Mouse (Mus musculus): Measurements from ENCODE around the gene Pbx2. TPM values are rescaled to one million over a fixed set of nuclear protein-coding genes. Genes with fewer than 3 reads are reported as not detected.

Gene Pbx2
- polyA plus RNA-seq, 1 experiment = 21.6 TPM

DNA sequence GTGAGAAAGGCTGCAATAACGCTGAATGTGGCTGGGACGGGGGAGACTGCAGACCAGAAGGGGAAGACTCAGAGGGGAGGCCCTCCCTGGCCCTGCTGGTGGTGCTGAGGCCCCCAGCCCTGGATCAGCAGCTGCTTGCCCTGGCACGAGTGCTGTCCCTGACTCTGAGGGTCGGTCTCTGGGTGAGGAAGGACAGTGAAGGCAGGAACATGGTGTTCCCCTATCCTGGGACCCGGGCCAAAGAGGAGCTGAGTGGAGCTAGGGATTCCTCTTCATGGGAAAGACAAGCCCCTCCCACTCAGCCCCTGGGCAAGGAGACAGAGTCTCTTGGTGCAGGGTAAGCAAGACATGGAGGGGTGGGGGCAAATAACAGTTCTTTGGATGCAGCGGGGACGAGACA is 7.7 kb upstream of the Pbx2 start:
- no peaks in the 10 kb centered on the region for H3K79me2 ChIP-seq (ENCODE audit: control insufficient read depth, insufficient read depth)
- H3K4me2 ChIP-seq (ENCODE audit: low read depth) = no peak overlapping the region
- H3ac ChIP-seq (ENCODE audit: control insufficient read depth, insufficient read length) = no peak overlapping the region
- TF ChIP-seq TCF3 (IDR thresholded peaks at IDR 0.05; ENCODE audit: insufficient read length, low read depth) (no peak), USF1 (IDR thresholded peaks at IDR 0.05; ENCODE audit: low read depth) (no peak), REST (IDR thresholded peaks at IDR 0.05; ENCODE audit: insufficient read depth, insufficient read length) (no peak), POLR2AphosphoS2 (IDR thresholded peaks at IDR 0.05; ENCODE audit: insufficient read length, low read depth) (no peak), MAX (IDR thresholded peaks at IDR 0.05; ENCODE audit: low read depth) (no peak), TCF12 (IDR thresholded peaks at IDR 0.05; ENCODE audit: insufficient read depth, poor library complexity, severe bottlenecking) (no peak), CEBPB (IDR thresholded peaks at IDR 0.05; ENCODE audit: insufficient read depth, poor library complexity, severe bottlenecking) (no peak), SRF (IDR thresholded peaks at IDR 0.05; ENCODE audit: control insufficient read depth, insufficient read length, low read depth) (no peak), MYOD1 (IDR thresholded peaks at IDR 0.05; ENCODE audit: control insufficient read depth in 1 of 3, insufficient read length in 2 of 3, low read depth in 2 of 3) (no peak), POLR2A (IDR thresholded peaks at IDR 0.05; ENCODE audit: insufficient read length, low read depth) (no peak), MYOG (IDR thresholded peaks at IDR 0.05; ENCODE audit: control insufficient read depth in 1 of 3, insufficient read depth in 1 of 3, insufficient read length in 2 of 3, low read depth in 2 of 3) (no peak), E2F4 (IDR thresholded peaks at IDR 0.05; ENCODE audit: insufficient read depth) (no peak)
- H3K27me3 ChIP-seq (ENCODE audit: control insufficient read depth, insufficient read depth, insufficient read length) = peaks cover 9% of the 10 kb centered on the region
- H3K36me3 ChIP-seq (ENCODE audit: control insufficient read depth, insufficient read depth) = no peaks in the 10 kb centered on the region
- no peak overlapping the region for H3K4me3 ChIP-seq

- H3K4me3 ChIP-seq = no peak overlapping the region
- H3K36me3 ChIP-seq (ENCODE audit: control insufficient read depth, insufficient read depth) = no peaks in the 10 kb centered on the region
- H3K27me3 ChIP-seq (ENCODE audit: control insufficient read depth, insufficient read depth, insufficient read length) = peaks cover 9% of the 10 kb centered on the region
- no peak overlapping the region for H3K4me2 ChIP-seq (ENCODE audit: low read depth)
- TF ChIP-seq MYOG (IDR thresholded peaks at IDR 0.05; ENCODE audit: control insufficient read depth in 1 of 3, insufficient read depth in 1 of 3, insufficient read length in 2 of 3, low read depth in 2 of 3) = no peak
- TF ChIP-seq MAX (IDR thresholded peaks at IDR 0.05; ENCODE audit: low read depth) = no peak
- TF ChIP-seq REST (IDR thresholded peaks at IDR 0.05; ENCODE audit: insufficient read depth, insufficient read length) = no peak
- H3ac ChIP-seq (ENCODE audit: control insufficient read depth, insufficient read length) = no peak overlapping the region
- no peaks in the 10 kb centered on the region for H3K79me2 ChIP-seq (ENCODE audit: control insufficient read depth, insufficient read depth)
These were observed 7.2 kb upstream of the Pbx2 start for GRCm38 (mm10) chr17:34583819-34584218.

GRCm38 (mm10) chr17:34585121-34585520 is 5.9 kb upstream of the Pbx2 start:
- no peak for TF ChIP-seq POLR2A (IDR thresholded peaks at IDR 0.05; ENCODE audit: insufficient read length, low read depth)
- no peaks in the 10 kb centered on the region for H3K36me3 ChIP-seq (ENCODE audit: control insufficient read depth, insufficient read depth)
- no peak overlapping the region for H3ac ChIP-seq (ENCODE audit: control insufficient read depth, insufficient read length)
- H3K27me3 ChIP-seq (ENCODE audit: control insufficient read depth, insufficient read depth, insufficient read length) = peaks cover 9% of the 10 kb centered on the region
- no peak overlapping the region for H3K4me2 ChIP-seq (ENCODE audit: low read depth)
- H3K4me3 ChIP-seq = no peak overlapping the region
- no peaks in the 10 kb centered on the region for H3K79me2 ChIP-seq (ENCODE audit: control insufficient read depth, insufficient read depth)

DNA sequence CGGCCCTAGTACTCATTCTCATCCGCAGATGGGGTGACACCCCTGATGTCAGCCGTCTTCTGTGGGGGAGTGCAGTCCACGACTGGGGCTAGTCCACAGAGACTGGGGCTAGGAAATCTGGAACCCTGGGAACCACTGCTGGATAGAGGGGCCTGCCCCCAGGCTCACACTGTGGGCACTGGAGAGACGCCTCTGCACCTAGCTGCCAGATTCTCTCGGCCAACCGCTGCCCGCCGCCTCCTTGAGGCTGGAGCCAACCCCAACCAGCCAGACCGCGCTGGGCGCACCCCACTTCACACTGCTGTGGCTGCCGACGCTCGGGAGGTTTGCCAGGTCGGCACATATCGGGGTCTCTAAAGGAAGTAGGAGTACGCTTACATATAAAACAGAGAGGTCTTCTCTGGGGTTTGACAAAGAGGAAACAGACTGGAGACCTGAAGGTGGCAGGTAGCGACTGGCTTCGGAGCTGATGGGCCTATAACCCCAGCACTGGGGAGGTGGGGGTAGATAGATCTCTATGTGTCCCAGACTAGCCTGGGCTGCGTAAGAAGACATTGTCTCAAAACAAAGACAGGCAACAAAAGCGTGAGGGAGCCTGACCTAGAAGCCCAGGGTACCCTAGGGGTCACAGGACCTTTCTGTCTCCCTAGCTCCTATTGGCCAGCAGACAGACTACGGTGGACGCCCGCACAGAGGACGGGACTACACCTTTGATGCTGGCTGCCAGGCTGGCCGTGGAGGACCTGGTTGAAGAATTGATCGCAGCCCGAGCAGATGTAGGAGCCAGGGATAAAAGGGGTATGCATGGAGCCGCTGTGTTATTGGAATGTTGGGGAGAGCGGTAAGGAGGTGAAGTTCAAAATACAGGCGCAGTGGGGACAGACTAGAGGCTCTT is 4.9 kb upstream of the Pbx2 start:
- H3K79me2 ChIP-seq (ENCODE audit: control insufficient read depth, insufficient read depth) = no peaks in the 10 kb centered on the region
- H3K4me2 ChIP-seq (ENCODE audit: low read depth) = peak overlapping the region; percentile 100
- no peaks in the 10 kb centered on the region for H3K36me3 ChIP-seq (ENCODE audit: control insufficient read depth, insufficient read depth)
- H3K4me3 ChIP-seq = peak overlapping the region; percentile 46
- no peak for TF ChIP-seq E2F4 (IDR thresholded peaks at IDR 0.05; ENCODE audit: insufficient read depth)
- TF ChIP-seq CEBPB (IDR thresholded peaks at IDR 0.05; ENCODE audit: insufficient read depth, poor library complexity, severe bottlenecking) = no peak
- no peak for TF ChIP-seq TCF3 (IDR thresholded peaks at IDR 0.05; ENCODE audit: insufficient read length, low read depth)
- H3K27me3 ChIP-seq (ENCODE audit: control insufficient read depth, insufficient read depth, insufficient read length) = peaks cover 3% of the 10 kb centered on the region
- peak overlapping the region; percentile 46 for H3ac ChIP-seq (ENCODE audit: control insufficient read depth, insufficient read length)

DNA sequence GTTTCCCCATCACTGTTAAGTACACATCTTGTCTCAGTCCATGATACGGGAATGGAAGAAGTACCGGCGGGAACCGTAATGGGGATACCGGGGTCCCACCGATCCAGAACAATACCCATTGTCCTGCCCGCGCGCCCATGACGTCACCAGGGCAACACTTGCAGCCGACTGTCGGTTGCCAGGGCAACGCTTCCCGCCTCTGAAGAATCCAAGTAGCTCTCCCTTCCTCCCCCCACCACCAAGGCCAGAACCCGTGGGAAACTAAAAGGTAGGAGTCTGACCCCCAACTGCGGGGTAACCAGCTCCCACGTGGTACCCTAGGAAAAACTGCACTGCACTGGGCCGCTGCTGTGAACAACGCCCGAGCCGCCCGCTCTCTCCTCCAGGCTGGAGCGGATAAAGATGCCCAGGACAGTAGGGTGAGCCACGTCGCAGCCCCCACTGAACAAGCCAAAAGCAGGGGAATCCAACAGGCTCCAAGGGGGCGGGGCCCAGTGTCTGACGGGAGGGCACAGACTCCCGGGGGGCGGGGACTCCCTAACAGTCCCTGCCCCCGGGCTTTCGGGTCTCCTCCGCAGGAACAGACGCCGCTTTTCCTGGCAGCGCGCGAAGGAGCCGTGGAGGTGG is 4.2 kb upstream of the Pbx2 start:
- Histone ChIP-seq H3K79me2 (ENCODE audit: control insufficient read depth, insufficient read depth) (no peaks in the 10 kb centered on the region), H3K4me3 (peak overlapping the region; percentile 46), H3ac (ENCODE audit: control insufficient read depth, insufficient read length) (peak overlapping the region; percentile 46), H3K36me3 (ENCODE audit: control insufficient read depth, insufficient read depth) (no peaks in the 10 kb centered on the region), H3K27me3 (ENCODE audit: control insufficient read depth, insufficient read depth, insufficient read length) (no peaks in the 10 kb centered on the region), H3K4me2 (ENCODE audit: low read depth) (peak overlapping the region; percentile 100)
- no peak for TF ChIP-seq TCF3 (IDR thresholded peaks at IDR 0.05; ENCODE audit: insufficient read length, low read depth)
- no peak for TF ChIP-seq CEBPB (IDR thresholded peaks at IDR 0.05; ENCODE audit: insufficient read depth, poor library complexity, severe bottlenecking)
- TF ChIP-seq MAX (IDR thresholded peaks at IDR 0.05; ENCODE audit: low read depth) = no peak
- peak; percentile 40 for TF ChIP-seq POLR2AphosphoS2 (IDR thresholded peaks at IDR 0.05; ENCODE audit: insufficient read length, low read depth)
- no peak for TF ChIP-seq SRF (IDR thresholded peaks at IDR 0.05; ENCODE audit: control insufficient read depth, insufficient read length, low read depth)
- TF ChIP-seq USF1 (IDR thresholded peaks at IDR 0.05; ENCODE audit: low read depth) = no peak
- no peak for TF ChIP-seq TCF12 (IDR thresholded peaks at IDR 0.05; ENCODE audit: insufficient read depth, poor library complexity, severe bottlenecking)
- TF ChIP-seq MYOG (IDR thresholded peaks at IDR 0.05; ENCODE audit: control insufficient read depth in 1 of 3, insufficient read depth in 1 of 3, insufficient read length in 2 of 3, low read depth in 2 of 3) = no peak
- no peak for TF ChIP-seq REST (IDR thresholded peaks at IDR 0.05; ENCODE audit: insufficient read depth, insufficient read length)

Measured in myocyte (in vitro differentiated cells).